Mouse (Mus musculus): Measurements from ENCODE around the gene Epn2. TPM values are rescaled to one million over a fixed set of nuclear protein-coding genes. Genes with fewer than 3 reads are reported as not detected.

Gene Epn2
- total and polyA plus RNA-seq, 3 experiments, result 8.6 to 12.5 TPM; not detected in 1

- peaks cover 0 to 7% of the 10 kb centered on the region in 2 experiments; a peak in 2 of 4 replicates for H3K4me1 ChIP-seq (ENCODE audit: control insufficient read depth in 1 of 2, insufficient read depth in 2 of 2, low read length in 2 of 2)
- H3K27ac ChIP-seq (ENCODE audit: control insufficient read depth, low read depth, low read length), result no peak overlapping the region
- H3K9ac ChIP-seq (ENCODE audit: control insufficient read depth, low read depth, low read length, poor library complexity, severe bottlenecking), result no peak overlapping the region
- no peak overlapping the region for H3K4me3 ChIP-seq (ENCODE audit: control insufficient read depth in 1 of 2, insufficient read depth in 1 of 2, low read depth in 2 of 2, low read length in 2 of 2)
- no peak for DNase-seq (ENCODE audit: low read depth, low spot score)
- H3K27me3 ChIP-seq (ENCODE audit: control insufficient read depth in 1 of 2, insufficient read depth in 2 of 2, low read length in 2 of 2), result no peaks in the 10 kb centered on the region
- TF ChIP-seq MXI1 (IDR thresholded peaks at IDR 0.05; ENCODE audit: low read depth, low read length), result no peak
- no peak for TF ChIP-seq TAL1 (IDR thresholded peaks at IDR 0.05; ENCODE audit: low read length)
- TF ChIP-seq CHD2 (IDR thresholded peaks at IDR 0.05; ENCODE audit: low read length), result no peak
- TF ChIP-seq USF1 (IDR thresholded peaks at IDR 0.05; ENCODE audit: low read depth, low read length), result no peak
- TF ChIP-seq ZMIZ1 (IDR thresholded peaks at IDR 0.05; ENCODE audit: low read depth, low read length), result no peak
- TF ChIP-seq RCOR1 (IDR thresholded peaks at IDR 0.05; ENCODE audit: low read depth, low read length), result no peak
- TF ChIP-seq MAZ (IDR thresholded peaks at IDR 0.05; ENCODE audit: low read depth, low read length), result no peak
- peaks cover 0 to 3% of the 10 kb centered on the region in 2 experiments; a peak in 3 of 4 replicates for H3K36me3 ChIP-seq (ENCODE audit: control insufficient read depth in 1 of 2, insufficient read depth in 2 of 2, low read length in 2 of 2)
- H3K9me3 ChIP-seq (replicated peaks; ENCODE audit: insufficient read depth, low read length), result no peaks in the 10 kb centered on the region
- peaks cover 7% of the 10 kb centered on the region; the same call in 1 of the 2 replicates for H3K79me2 ChIP-seq (ENCODE audit: control insufficient read depth, insufficient read depth, low read length, poor library complexity)
These were observed 90.4 kb downstream of the Epn2 start for GRCm38 (mm10) chr11:61489085-61489484.

- Histone ChIP-seq H3K27me3 (ENCODE audit: control insufficient read depth in 1 of 2, insufficient read depth in 2 of 2, low read length in 2 of 2) (no peaks in the 10 kb centered on the region), H3K9ac (ENCODE audit: control insufficient read depth, low read depth, low read length, poor library complexity, severe bottlenecking) (no peak overlapping the region), H3K9me3 (replicated peaks; ENCODE audit: insufficient read depth, low read length) (no peaks in the 10 kb centered on the region), H3K27ac (ENCODE audit: control insufficient read depth, low read depth, low read length) (no peak overlapping the region), H3K36me3 (ENCODE audit: control insufficient read depth in 1 of 2, insufficient read depth in 2 of 2, low read length in 2 of 2) (no peaks in the 10 kb centered on the region; a peak in 2 of 4 replicates), H3K4me3 (ENCODE audit: control insufficient read depth in 1 of 2, insufficient read depth in 1 of 2, low read depth in 2 of 2, low read length in 2 of 2) (no peak overlapping the region), H3K79me2 (ENCODE audit: control insufficient read depth, insufficient read depth, low read length, poor library complexity) (no peaks in the 10 kb centered on the region), H3K4me1 (ENCODE audit: control insufficient read depth in 1 of 2, insufficient read depth in 2 of 2, low read length in 2 of 2) (peaks cover 0 to 1% of the 10 kb centered on the region in 2 experiments; a peak in 1 of 4 replicates)
- no peak for DNase-seq (ENCODE audit: low read depth, low spot score)
- TF ChIP-seq POLR2AphosphoS2 (IDR thresholded peaks at IDR 0.05; ENCODE audit: low read length) (0 out of 2 replicates have a peak, but pooled peaks have one; percentile 34), MAX (IDR thresholded peaks at IDR 0.05; ENCODE audit: low read length) (no peak), MYB (IDR thresholded peaks at IDR 0.05; ENCODE audit: low read depth, low read length) (no peak)
These were observed 91.6 kb downstream of the Epn2 start for GRCm38 (mm10) chr11:61487936-61488335.

- Histone ChIP-seq H3K79me2 (ENCODE audit: control insufficient read depth, insufficient read depth, low read length, poor library complexity) (no peaks in the 10 kb centered on the region), H3K9me3 (replicated peaks; ENCODE audit: insufficient read depth, low read length) (no peaks in the 10 kb centered on the region), H3K4me3 (ENCODE audit: control insufficient read depth in 1 of 2, insufficient read depth in 1 of 2, low read depth in 2 of 2, low read length in 2 of 2) (no peak overlapping the region), H3K4me1 (ENCODE audit: control insufficient read depth in 1 of 2, insufficient read depth in 2 of 2, low read length in 2 of 2) (no peaks in the 10 kb centered on the region), H3K27ac (ENCODE audit: control insufficient read depth, low read depth, low read length) (no peak overlapping the region), H3K27me3 (ENCODE audit: control insufficient read depth in 1 of 2, insufficient read depth in 2 of 2, low read length in 2 of 2) (no peaks in the 10 kb centered on the region), H3K36me3 (ENCODE audit: control insufficient read depth in 1 of 2, insufficient read depth in 2 of 2, low read length in 2 of 2) (no peaks in the 10 kb centered on the region; a peak in 1 of 4 replicates), H3K9ac (ENCODE audit: control insufficient read depth, low read depth, low read length, poor library complexity, severe bottlenecking) (no peak overlapping the region)
- DNase-seq (ENCODE audit: low read depth, low spot score), result peak; percentile 30
- TF ChIP-seq ETS1 (IDR thresholded peaks at IDR 0.05; ENCODE audit: low read depth, low read length), result peak; percentile 43; the same call in 1 of the 2 replicates
- no peak for TF ChIP-seq CTCF (IDR thresholded peaks at IDR 0.05 in 2 of 3, conservative IDR thresholded peaks at IDR 0.05 in 1 of 3; ENCODE audit: control insufficient read depth in 1 of 3, insufficient read depth in 1 of 3, low read depth in 2 of 3, low read length in 3 of 3, poor library complexity in 1 of 3, severe bottlenecking in 1 of 3)
- TF ChIP-seq MEF2A (IDR thresholded peaks at IDR 0.05; ENCODE audit: extremely low read depth, insufficient replicate concordance, low read depth, low read length, poor library complexity, severe bottlenecking), result no peak
- TF ChIP-seq ZMIZ1 (IDR thresholded peaks at IDR 0.05; ENCODE audit: low read depth, low read length), result no peak
These were observed 92.1 kb downstream of the Epn2 start for GRCm38 (mm10) chr11:61487401-61487800.
